Mouse (Mus musculus) cerebral cortex, adult 2 months (tissue): Measurements from ENCODE around the gene Alg14.

Source experiments
- WGBS: fragments of 180-500 bp; shearing (Covaris S2); methylation state at CpG from one replicate; pipeline ENCODE4 v1.1.7; 2018; 5-methylcytosine and 5-hydroxymethylcytosine counted together

Gene Alg14

GRCm38 (mm10) chr3:121277557-121277956, 14.0 kb upstream of the Alg14 start:
- 82% methylated on average over 4 of the region's 4 CpGs for WGBS

GRCm38 (mm10) chr3:121279679-121280078, 11.9 kb upstream of the Alg14 start:
- WGBS: 91% methylated on average over 14 of the region's 14 CpGs

GRCm38 (mm10) chr3:121282998-121283397, 8.6 kb upstream of the Alg14 start, which contains the start of gene Tmem56:
Gene Tmem56, minus strand, starts transcription at chr3:121283098.
- WGBS: 88% methylated on average over 4 of the region's 4 CpGs

- 88% methylated on average over 6 of the region's 6 CpGs for WGBS
Observed at GRCm38 (mm10) chr3:121285219-121285618, 6.4 kb upstream of the Alg14 start.

- 96% methylated on average over 2 of the region's 2 CpGs for WGBS
Observed at GRCm38 (mm10) chr3:121287151-121287550, 4.4 kb upstream of the Alg14 start.

GRCm38 (mm10) chr3:121290681-121291080, 892 bp upstream of the Alg14 start:
- 49% methylated on average over 8 of the region's 8 CpGs for WGBS

- WGBS: 1% methylated on average over 7 of the region's 7 CpGs
Observed at GRCm38 (mm10) chr3:121291225-121291559, 381 bp upstream of the Alg14 start.

- WGBS: 85% methylated on average over 2 of the region's 2 CpGs
Observed at GRCm38 (mm10) chr3:121294200-121294599, 2.6 kb downstream of the Alg14 start.

- 90% methylated on average over 7 of the region's 7 CpGs for WGBS
Observed at GRCm38 (mm10) chr3:121306641-121307040, 15.1 kb downstream of the Alg14 start.

GRCm38 (mm10) chr3:121307532-121308234, 16.1 kb downstream of the Alg14 start:
- 66% methylated on average over 7 of the region's 7 CpGs for WGBS

GRCm38 (mm10) chr3:121308935-121309334, 17.4 kb downstream of the Alg14 start:
- 93% methylated on average over 5 of the region's 5 CpGs for WGBS

GRCm38 (mm10) chr3:121309429-121309828, 17.9 kb downstream of the Alg14 start:
- WGBS: 90% methylated on average over 4 of the region's 4 CpGs

- WGBS: 78% methylated on average over 16 of the region's 16 CpGs
Observed at GRCm38 (mm10) chr3:121309896-121310714, 18.5 kb downstream of the Alg14 start.

- 91% methylated on average over 6 of the region's 6 CpGs for WGBS
Observed at GRCm38 (mm10) chr3:121312426-121312825, 20.9 kb downstream of the Alg14 start.

GRCm38 (mm10) chr3:121312979-121313378, 21.4 kb downstream of the Alg14 start:
- WGBS: 88% methylated on average over 9 of the region's 9 CpGs

GRCm38 (mm10) chr3:121314149-121314548, 22.6 kb downstream of the Alg14 start:
- WGBS: 91% methylated on average over 6 of the region's 6 CpGs

- 54% methylated on average over 7 of the region's 7 CpGs for WGBS
Observed at GRCm38 (mm10) chr3:121315498-121315897, 23.9 kb downstream of the Alg14 start.

- 97% methylated on average over 6 of the region's 6 CpGs for WGBS
Observed at GRCm38 (mm10) chr3:121319906-121320305, 28.3 kb downstream of the Alg14 start.

- 87% methylated on average over 1 of the region's 1 CpGs for WGBS
Observed at GRCm38 (mm10) chr3:121320896-121321295, 29.3 kb downstream of the Alg14 start.

GRCm38 (mm10) chr3:121323371-121323770, 31.8 kb downstream of the Alg14 start:
- 97% methylated on average over 15 of the region's 15 CpGs for WGBS

- WGBS: 69% methylated on average over 5 of the region's 5 CpGs
Observed at GRCm38 (mm10) chr3:121327406-121327805, 35.8 kb downstream of the Alg14 start.

GRCm38 (mm10) chr3:121329647-121330046, 38.1 kb downstream of the Alg14 start:
- 40% methylated on average over 10 of the region's 10 CpGs for WGBS

GRCm38 (mm10) chr3:121330244-121330646, 38.7 kb downstream of the Alg14 start:
- 17% methylated on average over 7 of the region's 7 CpGs for WGBS
